Mouse (Mus musculus) neural tube, embryonic 12.5 days (tissue): Measurements from ENCODE around the gene Cartpt. TPM values are rescaled to one million over a fixed set of nuclear protein-coding genes. Genes with fewer than 3 reads are reported as not detected.
"Not testable (repeated sequence)": the region's sequence is repeated elsewhere in the genome, so short reads cannot be mapped to it uniquely, and the experiment has no call there.

Experiments
- ATAC-seq: fragments of 200-750 bp; cut with Nextera tagmentation; 2 replicates; pipeline ENCODE4 v1.8.0; 2017; ENCODE audit warnings: low read depth, mild to moderate bottlenecking, moderate TSS enrichment, moderate library complexity; ENCODE audit not compliant: low FRiP score
- H3K27ac ChIP-seq: fragments of 300-500 bp; sonication (generic); 2 replicates; pipeline ENCODE4 v1.5.1; 2016
- H3K27me3 ChIP-seq: fragments of 300-500 bp; sonication (generic); replicated peaks from 2 replicates; pipeline ENCODE4 v1.6.1; 2016; ENCODE audit warnings: mild to moderate bottlenecking
- H3K36me3 ChIP-seq: fragments of 300-500 bp; sonication (generic); 2 replicates; pipeline ENCODE4 v1.6.1; 2016; ENCODE audit warnings: mild to moderate bottlenecking
- H3K4me1 ChIP-seq: fragments of 300-500 bp; sonication (generic); 2 replicates; pipeline ENCODE4 v1.6.1; 2016
- H3K4me2 ChIP-seq: fragments of 300-500 bp; sonication (generic); replicated peaks from 2 replicates; pipeline ENCODE4 v1.6.1; 2016; ENCODE audit warnings: mild to moderate bottlenecking
- H3K4me3 ChIP-seq: fragments of 300-500 bp; sonication (generic); 2 replicates; pipeline ENCODE4 v1.5.1; 2016
- H3K9ac ChIP-seq: fragments of 300-500 bp; sonication (generic); 2 replicates; pipeline ENCODE4 v1.6.1; 2016; ENCODE audit warnings: mild to moderate bottlenecking
- H3K9me3 ChIP-seq: fragments of 300-500 bp; sonication (generic); 2 replicates; pipeline ENCODE4 v1.6.1; 2016; ENCODE audit warnings: mild to moderate bottlenecking
- WGBS: fragments of 180-500 bp; shearing (Covaris S2); methylation state at CpG from one replicate; pipeline ENCODE4 v1.1.7; 2016; 5-methylcytosine and 5-hydroxymethylcytosine counted together
- polyA plus RNA-seq: library from polyadenylated mRNA; unstranded; fragments of >200 nt; fragmentation: Nextera tagmentation; extraction: Ambion mirVana; gene quantifications from 2 replicates; pipeline ENCODE4 v1.2.1, GENCODE M21; 2016

The Cartpt gene
- polyA plus RNA-seq, 1 experiment from 2014 or later = 31.3 TPM

GRCm38 (mm10) chr13:99853131-99853530 is 47.8 kb downstream of the Cartpt start:
- no peaks in the 10 kb centered on the region for H3K27me3 ChIP-seq
- no peaks in the 10 kb centered on the region for H3K9me3 ChIP-seq
- H3K36me3 ChIP-seq = no peaks in the 10 kb centered on the region
- no peak overlapping the region for H3K9ac ChIP-seq
- no peak overlapping the region for H3K4me2 ChIP-seq
- 92% methylated on average over 2 of the region's 2 CpGs for WGBS
- H3K4me1 ChIP-seq = no peaks in the 10 kb centered on the region
- no peak for ATAC-seq
- no peak overlapping the region for H3K4me3 ChIP-seq
- H3K27ac ChIP-seq = no peak overlapping the region

DNA sequence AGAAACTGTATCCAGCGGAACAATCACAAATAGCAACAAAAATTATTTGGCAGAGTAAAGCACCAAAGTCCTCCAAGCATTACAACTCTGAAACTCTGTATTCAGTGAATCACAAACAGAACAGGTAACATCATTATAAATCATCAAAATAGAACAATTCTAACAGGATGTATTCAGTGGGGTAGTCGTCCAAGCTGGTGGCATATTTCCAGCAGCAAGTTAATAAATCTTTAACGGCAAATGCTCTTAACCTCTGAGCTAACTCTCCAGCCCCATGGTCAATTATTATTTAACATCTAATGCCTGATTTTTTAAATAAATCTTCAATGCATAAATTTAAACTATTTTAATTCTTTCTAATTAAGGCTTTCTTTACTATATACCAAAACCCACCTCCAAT is 48.5 kb downstream of the Cartpt start:
- WGBS = 75% methylated on average over 3 of the region's 3 CpGs
- H3K4me3 ChIP-seq, H3K9ac ChIP-seq, H3K27me3 ChIP-seq, H3K27ac ChIP-seq, H3K9me3 ChIP-seq, H3K4me2 ChIP-seq, ATAC-seq, H3K4me1 ChIP-seq, H3K36me3 ChIP-seq: not testable (repeated sequence)

- Histone ChIP-seq H3K9me3 (no peaks in the 10 kb centered on the region), H3K36me3 (no peaks in the 10 kb centered on the region), H3K4me1 (no peaks in the 10 kb centered on the region), H3K4me2 (no peak overlapping the region), H3K4me3 (no peak overlapping the region), H3K27me3 (no peaks in the 10 kb centered on the region), H3K27ac (no peak overlapping the region), H3K9ac (no peak overlapping the region)
- no peak for ATAC-seq
- 54% methylated on average over 4 of the region's 4 CpGs for WGBS
Observed at GRCm38 (mm10) chr13:99851026-99851425, 49.9 kb downstream of the Cartpt start.

GRCm38 (mm10) chr13:99849597-99849996 is 51.3 kb downstream of the Cartpt start:
- Histone ChIP-seq H3K36me3 (no peaks in the 10 kb centered on the region), H3K4me1 (no peaks in the 10 kb centered on the region), H3K9ac (no peak overlapping the region), H3K27me3 (no peaks in the 10 kb centered on the region), H3K4me2 (0 out of 2 replicates have a peak overlapping the region, but pooled peaks have one; percentile 12), H3K4me3 (no peak overlapping the region), H3K27ac (no peak overlapping the region), H3K9me3 (no peaks in the 10 kb centered on the region)
- WGBS = 30% methylated on average over 15 of the region's 15 CpGs
- no peak for ATAC-seq

Other genes with a start within 250 kb of the Cartpt start
- gene Mccc2, start 114.5 kb upstream of the Cartpt start, polyA plus RNA-seq = 33.7 and 35.3 TPM in 2 replicates
- gene Bdp1, start 203.0 kb upstream of the Cartpt start, polyA plus RNA-seq = 27.8 and 32.8 TPM in 2 replicates
- 357 and 369 TPM in 2 replicates for gene Serf1, start 206.9 kb upstream of the Cartpt start, polyA plus RNA-seq
- gene Smn1, start 223.8 kb upstream of the Cartpt start, polyA plus RNA-seq = 57.4 and 60.1 TPM in 2 replicates